Mouse (Mus musculus) urinary bladder, postnatal 14 days (tissue): ENCODE measurements around the gene Loxl4.

ENCODE experiments used
- DNase-seq: peaks from one replicate; pipeline ENCODE4 v3.0.0; 2021; ENCODE audit warnings: low spot score

The Loxl4 gene

DNA sequence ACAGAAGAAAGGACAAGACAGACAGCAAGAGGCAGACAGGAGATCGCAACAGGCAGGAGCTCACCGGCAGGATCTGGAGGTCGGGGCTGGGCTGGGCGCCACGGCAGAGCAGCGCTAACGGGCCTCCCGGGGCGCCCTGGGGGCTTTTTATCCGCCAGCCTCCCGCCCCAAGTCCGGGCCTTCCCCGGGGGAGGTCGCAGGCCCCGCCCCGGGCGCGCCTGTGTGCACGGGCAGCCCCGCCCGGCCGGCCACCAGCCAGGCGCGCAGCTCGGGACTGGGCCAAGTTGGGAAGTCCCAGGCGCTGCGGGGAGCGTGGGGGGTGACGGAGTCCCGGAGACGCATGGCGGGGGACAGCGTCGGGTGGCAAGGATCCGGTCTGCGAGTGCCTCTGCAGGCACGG is at the start of gene Loxl4:
Gene Loxl4, minus strand, starts transcription at position 160 of the 400 bp plus-strand sequence.
- DNase-seq = peak; percentile 76

DNA sequence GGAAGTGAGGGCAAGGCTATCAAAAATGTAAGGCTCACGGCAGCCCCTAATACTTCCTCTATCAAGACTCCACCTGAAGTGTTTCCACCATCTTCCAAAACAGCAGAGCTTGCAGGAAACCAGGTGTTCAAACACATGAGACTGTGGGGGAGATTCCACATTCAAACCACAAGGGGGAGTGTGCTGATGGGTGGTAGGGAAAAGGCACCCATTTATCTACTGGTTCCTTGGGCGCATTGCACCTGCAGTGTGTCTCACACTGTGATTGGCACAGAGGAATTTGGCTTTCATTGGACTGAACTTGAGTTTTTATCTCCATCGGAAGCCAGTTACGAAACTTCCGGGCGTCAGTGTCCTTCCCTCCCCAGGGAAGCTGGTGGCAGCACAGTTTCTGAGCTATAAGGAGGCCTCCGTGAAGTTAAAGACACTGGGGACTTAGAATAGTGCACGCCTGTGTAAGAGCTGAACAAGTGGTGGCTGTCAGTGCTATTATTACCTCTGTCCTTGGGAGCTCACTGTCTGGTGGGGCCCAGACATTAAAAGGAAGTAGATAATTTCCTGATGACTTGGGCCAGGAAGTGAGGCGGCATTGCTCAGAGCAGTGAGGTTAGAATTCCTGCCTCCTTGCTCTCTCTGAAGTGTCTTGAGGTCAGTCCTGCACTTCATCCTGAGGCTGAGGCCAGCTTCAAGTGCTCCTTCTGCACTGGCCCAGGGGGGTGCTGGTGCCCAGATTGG is 49.0 kb upstream of the Loxl4 start:
- no peak for DNase-seq

DNA sequence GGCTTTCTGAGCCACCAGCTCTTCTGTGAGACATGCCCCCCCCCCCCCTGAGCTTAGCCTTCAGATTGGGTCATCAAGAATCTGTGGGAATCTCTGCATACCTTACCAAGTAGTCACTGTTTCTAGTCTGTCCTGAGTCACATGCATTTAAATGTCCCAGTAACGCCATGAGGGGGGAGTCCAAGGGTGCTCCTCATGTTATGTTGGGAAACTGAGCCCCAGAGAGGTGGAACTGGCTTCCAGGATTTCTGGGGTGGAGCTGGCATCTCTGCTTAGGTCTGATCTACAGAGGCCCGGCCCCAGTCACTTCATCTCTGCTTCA is 47.6 kb upstream of the Loxl4 start:
- DNase-seq = no peak

DNA sequence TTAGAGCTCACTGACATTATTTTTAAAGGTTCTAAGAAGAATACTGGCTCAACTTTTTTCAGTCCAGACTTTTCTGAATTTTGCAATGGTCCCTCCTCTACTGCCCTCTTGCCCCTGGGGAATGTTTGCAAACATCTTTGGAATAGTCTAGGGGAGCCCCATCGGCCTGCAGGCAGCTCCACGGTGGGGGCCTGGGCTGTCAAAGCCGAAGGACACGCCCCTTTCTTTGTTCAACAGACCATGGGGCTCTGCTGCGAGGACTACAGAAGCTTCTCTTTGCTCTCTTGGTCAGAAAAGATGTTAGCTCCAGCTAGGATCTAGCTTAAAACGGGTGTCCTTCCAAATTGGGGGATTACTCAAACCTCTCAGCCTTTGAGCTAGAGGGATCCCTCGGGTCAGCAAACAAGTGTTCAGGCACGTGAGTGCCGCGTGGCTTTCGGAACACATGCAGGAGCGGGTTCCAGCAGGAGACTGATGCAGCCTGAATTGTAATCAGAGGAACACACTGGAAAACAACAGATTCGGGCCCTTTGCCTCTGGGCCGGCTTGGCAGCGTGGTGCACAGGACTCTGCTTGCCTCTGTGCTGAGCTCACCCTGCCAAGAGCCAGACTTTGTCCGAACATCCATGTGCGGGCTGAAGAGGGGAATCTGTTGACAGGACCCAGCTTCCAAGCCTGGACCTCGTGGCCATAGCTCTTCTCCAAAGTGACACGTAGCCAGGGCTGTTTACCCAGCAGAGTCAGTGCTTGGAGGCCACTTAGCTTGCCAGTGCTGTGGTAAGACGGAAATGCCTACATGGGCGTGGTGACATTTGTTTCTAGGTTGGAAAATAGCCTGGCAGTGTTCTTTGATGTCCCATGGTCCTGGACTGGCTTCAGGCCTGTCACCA is 47.0 kb upstream of the Loxl4 start:
- peak; percentile 73 for DNase-seq

DNA sequence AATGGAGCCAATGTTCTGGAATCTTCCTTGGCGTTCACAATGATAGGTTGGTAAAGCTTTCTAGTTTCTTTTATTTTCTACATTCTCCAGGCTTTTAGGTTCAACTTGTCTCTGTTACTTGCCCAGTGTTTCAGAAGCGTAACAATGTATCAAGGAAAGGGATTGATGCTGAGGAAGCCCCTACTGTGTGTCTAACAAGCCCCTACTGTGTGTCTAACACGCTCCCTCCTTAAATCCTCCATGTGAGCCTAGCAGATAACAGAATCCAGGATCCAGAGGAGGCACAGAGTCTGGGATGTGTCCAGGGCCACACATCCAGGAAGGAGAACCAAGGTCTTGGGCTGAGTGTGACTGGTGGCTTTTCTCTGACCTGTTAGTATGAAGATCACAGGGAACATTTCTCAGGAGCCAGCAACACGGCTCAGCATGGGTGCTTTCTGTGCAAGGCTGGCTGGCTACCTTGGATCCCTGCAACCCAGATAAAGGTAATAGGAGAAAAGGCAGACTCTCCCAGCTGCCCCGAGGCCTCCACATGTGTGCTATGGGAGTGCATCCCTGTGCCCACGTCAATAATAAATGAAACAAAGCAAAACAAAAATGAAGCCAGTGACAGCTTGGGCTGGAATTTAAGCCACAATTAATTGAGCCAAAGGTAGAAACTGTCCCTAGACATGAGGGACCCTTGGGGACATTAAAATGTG is 46.0 kb upstream of the Loxl4 start:
- no peak for DNase-seq

DNA sequence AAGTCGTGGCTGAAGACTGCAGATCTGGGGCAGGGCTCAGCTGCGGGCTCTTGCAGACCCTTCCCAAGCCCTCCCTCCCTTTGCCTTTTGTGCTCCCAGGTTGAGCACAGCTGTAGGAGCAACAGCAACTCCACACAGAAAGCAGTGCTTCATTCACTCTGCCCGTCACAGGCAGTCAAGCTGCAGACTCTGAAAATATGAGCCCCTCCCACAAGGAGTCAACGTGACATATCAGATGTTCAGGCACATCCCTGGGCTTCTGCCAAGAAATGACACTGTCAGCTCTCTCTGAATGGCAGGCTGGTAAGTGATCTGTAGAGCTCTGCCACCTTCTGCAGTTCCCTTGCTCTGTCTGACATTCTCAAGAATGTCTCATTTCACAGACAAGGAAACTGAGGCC is 45.2 kb upstream of the Loxl4 start:
- DNase-seq = no peak

DNA sequence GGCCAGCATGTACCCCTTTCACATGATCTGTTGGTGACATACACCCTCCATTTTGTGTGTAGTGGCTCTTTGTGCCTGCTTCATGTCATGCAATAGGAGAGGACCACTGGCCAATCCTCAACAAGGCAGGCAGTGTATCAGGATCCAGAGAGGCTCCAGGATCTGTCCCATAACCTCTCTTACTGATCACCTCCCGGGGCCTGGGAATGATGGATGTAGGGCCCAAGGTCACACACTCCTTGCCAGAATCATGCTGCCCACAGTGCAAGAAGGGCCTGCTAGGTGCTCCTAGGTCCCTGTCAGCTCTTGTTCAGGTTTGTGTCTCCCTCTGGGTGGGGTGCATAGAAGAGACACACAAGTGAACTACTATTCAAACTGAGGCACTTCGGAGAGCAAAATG is 44.7 kb upstream of the Loxl4 start:
- DNase-seq = no peak

DNA sequence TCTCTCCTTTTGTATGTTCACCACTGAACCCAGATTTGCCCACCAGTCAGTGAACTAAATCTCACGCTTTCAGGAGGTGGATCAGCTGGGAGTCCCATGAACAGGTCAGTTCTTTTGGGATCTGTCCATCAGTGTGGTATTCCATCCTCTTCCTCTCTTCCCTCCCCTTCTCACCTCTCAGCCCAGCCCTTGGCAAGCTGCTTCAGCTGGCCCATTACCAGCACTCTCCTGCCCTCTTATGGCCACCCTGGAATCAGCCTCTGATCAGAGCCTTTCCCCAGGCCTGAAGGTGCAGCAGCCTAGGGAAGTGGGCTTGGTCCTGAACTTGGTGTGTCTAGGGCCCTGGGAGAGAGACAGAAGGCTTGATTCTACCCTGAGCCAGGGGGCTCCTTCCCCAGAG is 42.4 kb upstream of the Loxl4 start:
- DNase-seq = peak; percentile 70

DNA sequence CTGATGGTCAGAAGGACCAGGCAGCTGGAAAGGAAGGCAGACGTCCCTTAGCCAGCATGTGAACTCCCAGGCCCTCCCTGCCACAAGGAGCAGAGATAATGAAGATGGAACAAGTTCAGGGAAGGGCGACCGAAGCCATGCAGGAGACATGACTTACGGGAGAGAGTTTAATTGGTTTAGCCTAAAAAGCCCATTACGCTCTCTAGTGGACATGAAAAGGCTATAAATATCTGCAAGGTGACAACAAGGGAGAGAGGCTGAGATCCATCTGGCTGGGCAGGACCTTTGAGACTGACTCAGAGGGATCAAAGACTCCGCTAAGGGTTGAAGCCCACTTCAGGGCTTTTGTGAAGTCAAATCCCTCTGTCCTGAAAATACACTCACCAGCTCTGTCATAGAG is 40.5 kb upstream of the Loxl4 start:
- no peak for DNase-seq

DNA sequence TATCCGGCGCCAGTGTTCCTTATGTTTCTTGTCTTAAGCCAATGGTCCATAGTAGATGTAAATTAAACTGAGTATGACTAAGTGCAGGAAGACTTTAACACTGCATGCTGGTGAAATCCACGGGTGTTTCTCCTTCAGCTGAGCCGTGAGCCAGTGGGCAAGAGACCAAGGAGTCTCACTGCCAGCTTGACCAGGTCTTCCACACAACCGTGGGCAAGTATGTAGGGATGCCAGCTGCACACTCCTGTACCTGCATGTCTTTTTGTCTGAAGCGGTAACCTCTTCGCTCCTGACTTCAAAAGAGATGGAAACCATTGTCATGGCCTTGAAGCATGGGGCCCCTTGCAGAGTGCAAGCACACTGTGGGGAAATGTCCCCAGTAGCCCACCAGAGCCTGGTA is 39.8 kb upstream of the Loxl4 start:
- DNase-seq = no peak

DNA sequence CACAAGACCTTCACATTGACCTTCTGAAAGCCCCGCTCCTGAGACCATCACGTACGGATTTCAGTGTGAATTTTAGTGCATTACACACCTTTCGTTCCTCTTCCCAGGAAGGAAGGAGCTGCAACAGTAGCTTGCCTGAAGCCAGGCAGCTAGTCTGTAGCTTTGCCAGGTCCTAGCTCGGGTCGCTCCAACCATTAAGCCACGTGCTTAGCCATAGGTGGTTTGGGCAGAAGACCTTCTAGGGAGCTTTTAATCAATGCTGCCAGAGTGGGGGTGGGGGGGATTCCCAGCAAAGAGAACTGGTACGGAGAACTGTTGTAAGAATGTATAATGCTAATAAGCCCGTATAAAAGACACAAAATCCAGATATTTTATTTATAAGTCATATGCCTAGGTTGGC is 27.6 kb upstream of the Loxl4 start:
- DNase-seq = no peak

DNA sequence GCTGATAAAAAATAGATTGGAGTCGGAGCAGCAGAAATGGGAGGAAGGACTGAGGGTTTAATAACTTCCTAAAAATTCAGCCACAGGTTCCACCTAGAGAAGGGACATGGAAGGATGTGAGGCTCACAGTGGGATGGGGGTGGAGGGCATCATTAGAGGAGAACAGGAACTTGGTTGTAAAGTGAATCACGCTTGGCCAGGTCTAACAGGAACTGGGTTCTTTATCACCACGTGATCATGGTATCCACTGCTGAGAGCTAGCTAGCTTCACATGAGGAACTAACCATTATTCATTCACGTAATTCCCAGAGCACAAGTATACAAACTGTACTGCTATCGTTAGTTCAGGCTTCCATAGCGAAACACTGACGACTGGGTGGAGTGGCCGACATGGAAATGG is 26.9 kb upstream of the Loxl4 start:
- no peak for DNase-seq

DNA sequence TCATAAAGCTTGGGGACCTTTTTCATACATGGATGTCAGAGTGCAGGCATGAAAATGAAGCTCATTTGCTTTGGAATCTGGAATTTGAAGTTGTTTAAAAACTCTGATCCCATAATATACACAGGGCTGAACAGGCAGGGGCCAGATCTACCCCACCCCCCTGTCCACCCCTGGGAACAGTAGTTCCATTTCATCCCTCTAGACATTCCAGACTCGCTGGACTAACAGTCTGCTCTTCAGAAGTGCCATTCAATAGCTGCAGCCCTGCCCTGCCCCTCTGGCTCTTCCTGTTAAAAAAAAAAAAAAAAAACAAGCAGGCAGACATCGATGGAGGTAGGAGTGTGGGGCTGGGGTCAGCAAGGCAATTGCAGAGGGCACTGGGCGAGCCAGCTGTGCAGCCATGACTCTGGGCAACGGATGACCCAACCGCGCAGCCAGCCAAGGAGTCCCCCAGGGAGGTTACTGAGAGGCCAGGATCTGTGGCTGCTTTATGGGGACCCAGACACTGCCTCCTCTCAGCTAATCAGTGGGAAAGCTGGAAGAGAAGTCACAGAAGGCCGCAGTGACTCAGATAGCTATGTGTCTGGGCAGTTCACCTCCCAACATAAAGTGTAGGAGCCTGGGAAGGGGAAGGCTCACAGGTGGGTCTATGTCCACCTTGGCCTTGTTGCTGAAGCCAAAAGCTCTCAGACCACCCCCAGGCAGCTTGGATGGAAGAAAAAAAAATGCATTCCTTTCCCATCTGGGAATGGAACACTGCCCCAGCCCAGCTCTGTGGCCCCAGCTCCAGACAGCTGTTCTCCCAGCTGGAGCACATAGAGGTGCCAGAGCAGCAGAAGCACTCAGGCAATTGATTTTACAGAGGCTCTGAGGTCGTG is 26.2 kb upstream of the Loxl4 start:
- peak; percentile 39 for DNase-seq

DNA sequence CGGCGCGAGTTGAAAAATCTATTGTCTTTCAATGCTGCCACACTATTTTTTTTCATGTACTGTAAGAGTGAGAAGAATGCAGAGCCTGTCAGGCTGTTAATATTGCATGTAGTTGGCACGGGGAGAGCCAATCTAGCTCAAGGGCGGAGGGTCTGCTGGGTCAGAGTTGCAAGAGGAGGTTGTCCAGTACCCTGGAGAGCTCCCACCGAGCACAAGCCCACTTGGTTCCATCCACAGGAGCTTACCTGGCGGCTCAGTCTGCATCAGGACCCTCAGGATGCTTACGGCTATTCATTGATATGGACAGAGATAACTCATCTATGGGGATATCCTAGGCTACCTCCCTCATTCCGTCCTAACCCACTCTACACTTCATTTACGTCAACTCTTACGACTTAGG is 24.0 kb upstream of the Loxl4 start:
- no peak for DNase-seq

DNA sequence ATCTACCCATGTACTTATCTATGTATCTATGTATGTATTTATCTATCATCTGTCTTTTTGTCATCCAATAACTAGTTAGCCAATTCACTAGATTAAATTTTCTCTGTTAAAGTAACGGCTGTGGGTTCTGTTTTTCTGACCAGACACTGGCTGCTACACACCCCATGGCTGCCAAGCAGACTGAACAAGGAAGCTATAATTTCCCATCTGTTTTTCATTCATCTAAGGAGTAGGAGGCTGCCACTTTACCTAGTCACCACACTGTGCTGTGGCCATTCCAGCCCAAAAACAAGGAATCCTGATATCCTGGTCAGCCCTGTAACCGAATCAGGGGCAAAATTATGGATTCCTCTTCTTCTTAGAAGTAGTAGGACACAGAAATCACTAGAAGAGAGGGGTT is 21.0 kb upstream of the Loxl4 start:
- no peak for DNase-seq

DNA sequence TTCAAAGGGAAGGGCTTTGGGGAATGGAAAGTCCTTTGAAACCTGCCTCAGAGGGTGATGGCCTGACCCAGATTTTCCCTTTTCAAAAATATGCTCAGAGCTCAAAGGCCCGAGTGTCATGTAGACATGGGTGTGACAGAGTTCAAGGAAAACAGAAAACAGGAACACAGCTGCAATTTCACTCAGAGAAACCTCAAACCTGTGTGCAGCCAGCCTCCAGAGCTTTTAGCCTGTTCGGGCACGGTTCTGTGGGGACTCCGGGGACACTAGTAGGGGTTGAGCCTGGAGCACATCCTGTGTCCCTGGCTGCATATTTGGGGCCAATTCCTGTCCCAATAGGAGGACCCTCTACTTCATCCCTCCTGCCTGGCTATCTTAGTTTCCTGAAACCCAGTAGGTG is 19.7 kb upstream of the Loxl4 start:
- no peak for DNase-seq

DNA sequence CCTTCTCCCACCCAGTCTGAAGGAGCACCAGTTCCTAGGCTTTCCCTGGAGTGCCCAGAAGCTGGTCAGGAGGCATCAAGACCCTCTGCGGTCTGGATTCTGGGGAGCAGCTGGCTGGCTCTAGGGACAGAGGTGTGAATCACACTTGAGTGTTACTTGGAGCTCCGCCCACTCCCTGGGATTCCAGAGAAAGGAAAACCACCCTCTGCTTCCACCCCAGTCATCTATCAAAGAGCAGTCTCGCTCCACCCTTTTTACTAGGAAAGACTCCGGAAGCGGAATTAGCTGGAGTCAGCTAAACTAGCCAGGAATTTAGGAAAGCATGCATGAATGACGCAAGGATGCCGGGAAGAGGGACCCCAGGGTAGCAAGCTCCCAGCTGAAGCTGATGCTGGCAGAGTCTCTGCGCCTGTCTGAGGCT is 18.9 kb upstream of the Loxl4 start:
- peak; percentile 55 for DNase-seq

DNA sequence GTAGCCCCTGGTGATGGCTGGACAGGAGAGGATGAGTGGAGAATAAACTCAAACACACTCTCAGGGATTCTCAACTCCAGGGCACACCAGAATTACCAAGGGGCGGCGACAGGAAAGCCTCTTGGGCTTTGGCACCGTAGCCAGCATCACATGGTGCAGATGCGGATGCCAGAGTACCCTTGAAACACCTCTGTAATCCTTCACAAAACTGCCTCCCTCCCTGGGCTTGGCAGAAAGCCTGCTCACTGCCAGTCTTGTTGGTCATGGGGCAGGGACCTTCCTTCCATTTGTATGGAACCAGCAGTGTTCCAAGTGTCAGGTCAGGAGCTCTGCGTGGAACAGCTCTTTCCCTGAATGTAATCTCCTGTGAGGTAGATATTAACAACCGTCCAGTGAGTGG is 15.5 kb upstream of the Loxl4 start:
- no peak for DNase-seq

DNA sequence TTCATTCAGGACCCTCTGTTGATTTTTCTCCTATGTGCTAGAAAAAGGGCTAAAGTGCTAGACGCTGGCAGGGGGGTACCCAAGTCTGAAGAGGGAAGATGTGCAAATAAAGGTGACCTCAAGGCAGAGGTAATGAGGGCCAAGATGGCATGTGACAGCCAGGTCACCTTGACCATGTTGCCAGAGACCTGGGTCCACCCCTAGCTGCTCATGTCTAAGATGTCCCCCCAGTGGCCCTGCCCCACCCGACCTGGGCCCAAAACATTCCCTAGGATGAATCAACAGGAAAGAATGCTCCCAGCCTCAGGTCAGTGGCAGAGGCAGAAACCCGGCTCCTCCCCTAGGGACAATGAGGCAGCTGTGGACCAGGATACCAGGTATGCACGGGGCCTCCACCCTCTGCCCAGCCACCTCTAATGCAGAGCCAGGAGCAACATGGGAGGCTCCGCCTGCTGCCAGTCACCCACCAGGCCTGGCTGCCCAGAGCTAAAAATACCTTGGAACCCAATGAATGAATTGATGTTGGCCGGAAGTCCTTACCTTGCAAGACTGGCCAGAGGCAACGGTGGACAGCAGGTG is 1.1 kb upstream of the Loxl4 start:
- no peak for DNase-seq

DNA sequence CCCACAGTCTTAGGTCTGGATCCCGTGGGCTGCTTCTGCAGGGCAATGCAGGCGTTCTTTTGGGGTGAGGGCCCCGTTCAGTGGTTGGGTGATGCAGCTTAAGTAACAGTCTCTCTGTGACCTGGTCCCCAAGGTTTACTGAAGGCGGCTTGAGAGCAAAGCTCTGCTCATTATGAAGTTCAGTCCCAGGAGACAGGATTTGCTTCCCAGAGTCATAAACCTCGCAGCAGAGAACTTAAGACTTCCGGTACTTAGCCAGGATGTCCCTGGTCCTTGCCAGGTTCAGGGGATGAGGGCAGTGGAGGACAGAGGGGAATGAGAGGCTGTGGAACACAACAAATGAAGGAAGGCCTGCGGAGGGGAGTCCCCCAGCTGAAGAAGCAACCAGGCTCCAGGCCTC is 503 bp upstream of the Loxl4 start:
- no peak for DNase-seq

DNA sequence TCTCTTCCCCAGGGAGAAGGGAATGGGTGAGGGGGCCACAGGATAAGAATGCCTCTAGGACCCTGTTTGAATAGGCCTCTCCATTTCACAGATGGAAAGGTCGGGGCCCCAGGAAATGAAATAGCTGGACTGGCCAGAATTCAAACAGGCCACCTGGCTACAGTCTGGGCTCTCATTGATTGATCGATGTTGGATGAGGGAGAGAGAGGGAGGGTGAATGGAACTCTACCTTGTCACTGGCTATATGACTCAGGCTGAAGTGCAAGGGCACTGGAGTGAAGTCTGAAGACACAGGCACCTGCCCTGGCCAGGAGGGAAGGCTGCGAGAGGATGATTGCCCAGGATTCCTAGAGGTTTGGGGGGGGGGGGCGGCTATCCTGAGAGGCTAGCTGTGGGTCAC is 867 bp downstream of the Loxl4 start:
- no peak for DNase-seq

DNA sequence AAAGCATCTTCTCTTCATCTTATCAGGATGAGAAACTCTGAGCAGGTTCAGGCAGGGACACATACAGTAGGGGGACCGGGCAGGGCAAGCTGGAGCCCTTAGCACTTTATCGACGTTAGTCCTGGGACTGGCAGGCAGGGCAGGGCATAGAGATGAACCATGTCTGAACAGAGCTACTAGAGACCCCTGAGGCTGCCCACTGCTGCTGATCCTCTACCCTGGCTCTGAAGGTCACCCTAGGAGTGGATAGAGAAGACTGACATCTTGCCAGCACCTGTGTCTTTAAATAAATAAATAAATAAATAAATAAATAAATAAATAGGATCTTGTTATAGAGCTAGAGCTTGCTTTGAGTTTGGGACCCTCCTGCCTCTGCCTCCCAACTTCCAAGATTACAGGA is 2.9 kb downstream of the Loxl4 start:
- DNase-seq = no peak
